In genomic region chr3:138198722-138199068, GRCm38 (mm10) we compare ENCODE assay signal across 13 mouse cellular contexts. TPM values are rescaled to one million over a fixed set of nuclear protein-coding genes. Genes with fewer than 3 reads are reported as not detected.
DNase-seq lines count a peak whose midpoint lies in the region; ATAC-seq and TF ChIP-seq lines count a peak whose summit lies in the region.
"Had no signal": no experiment of that assay in that cellular context is flagged by ENCODE, and none has a peak within 500 bp of the region (broad histone marks: within the 10 kb centered on the region; RNA-seq: fewer than 3 reads in every experiment).

No protein-coding gene starts in this region.

- no peak overlapping the region for H3K9ac ChIP-seq in heart, embryonic 12.5 days
- no peak overlapping the region for H3K9ac ChIP-seq in CH12.LX (ENCODE audit: insufficient read depth, low read depth)
- peak overlapping the region; percentile 9; the same call in 1 of the 2 replicates for H3K9ac ChIP-seq in limb, embryonic 14.5 days (ENCODE audit: low read depth, low read length, severe bottlenecking)

- 73% methylated on average over 7 of the region's 7 CpGs for WGBS in heart, embryonic 12.5 days
- WGBS in hindbrain, embryonic 10.5 days, result 80% methylated on average over 7 of the region's 7 CpGs
- WGBS in limb, embryonic 14.5 days, result 67% methylated on average over 7 of the region's 7 CpGs

- H3K27me3 ChIP-seq in heart, embryonic 12.5 days (replicated peaks), result no peaks in the 10 kb centered on the region
- peaks cover 2% of the 10 kb centered on the region for H3K27me3 ChIP-seq in CH12.LX (replicated peaks)
- no peaks in the 10 kb centered on the region for H3K27me3 ChIP-seq in hindbrain, embryonic 10.5 days (ENCODE audit: insufficient read depth, poor library complexity, severe bottlenecking)
- no peaks in the 10 kb centered on the region for H3K27me3 ChIP-seq in limb, embryonic 14.5 days (ENCODE audit: control insufficient read depth, insufficient read depth, low read length)

- in situ Hi-C loops in CH12.LX (cut with MboI; ENCODE audit: low pct_ligation_motif_present, low pct_unique_long_range_greater_than_20kb, low sequenced_read_pairs), result loop anchor here (10.0 kb wide), 1 partner anchor 236 kb away; no protein-coding TSS in a partner anchor

- no peak overlapping the region for H3K27ac ChIP-seq in heart, embryonic 12.5 days (ENCODE audit: poor library complexity, severe bottlenecking)
- no peak overlapping the region for H3K27ac ChIP-seq in CH12.LX (ENCODE audit: insufficient read depth, low read depth)
- peak overlapping the region; percentile 75; the same call in 1 of the 2 replicates for H3K27ac ChIP-seq in hindbrain, embryonic 10.5 days
- no peak overlapping the region for H3K27ac ChIP-seq in limb, embryonic 14.5 days (replicated peaks; ENCODE audit: low read depth, low read length)

- intact Hi-C loops in heart, postnatal 14 days (cut with DNase I), result loop anchor here (1.0 to 5.0 kb wide), 4 partner anchors 24 to 424 kb away; no protein-coding TSS in a partner anchor

- ATAC-seq in heart, embryonic 12.5 days (ENCODE audit: insufficient number of reproducible peaks, low FRiP score), result no peak
- ATAC-seq in limb, embryonic 14.5 days (ENCODE audit: low FRiP score, low read depth), result no peak

- no peaks in the 10 kb centered on the region for H3K79me2 ChIP-seq in CH12.LX (replicated peaks; ENCODE audit: control insufficient read depth, extremely low read depth, insufficient read depth, poor library complexity, severe bottlenecking)

- no peaks in the 10 kb centered on the region for H3K9me3 ChIP-seq in heart, embryonic 12.5 days (replicated peaks)
- no peaks in the 10 kb centered on the region for H3K9me3 ChIP-seq in CH12.LX (replicated peaks; ENCODE audit: low read length)
- H3K9me3 ChIP-seq in hindbrain, embryonic 10.5 days, result no peaks in the 10 kb centered on the region
- H3K9me3 ChIP-seq in limb, embryonic 14.5 days (ENCODE audit: control insufficient read depth, low read length), result no peaks in the 10 kb centered on the region

- no peaks in the 10 kb centered on the region for H3K4me1 ChIP-seq in heart, embryonic 12.5 days (replicated peaks)
- peaks cover 6 to 14% of the 10 kb centered on the region in 2 experiments for H3K4me1 ChIP-seq in CH12.LX (ENCODE audit: control insufficient read depth in 1 of 2, insufficient read depth in 2 of 2)
- no peaks in the 10 kb centered on the region for H3K4me1 ChIP-seq in hindbrain, embryonic 10.5 days (replicated peaks)
- no peaks in the 10 kb centered on the region for H3K4me1 ChIP-seq in limb, embryonic 14.5 days (ENCODE audit: control insufficient read depth, insufficient read depth, low read length)

- TF ChIP-seq POLR2A in CH12.LX (IDR thresholded peaks at IDR 0.05; ENCODE audit: low read depth, low read length), result no peak
- no peak for TF ChIP-seq POLR2A in limb, embryonic 14.5 days (IDR thresholded peaks at IDR 0.05; ENCODE audit: borderline replicate concordance, extremely low read depth, insufficient read depth, insufficient read length)

- no peak for TF ChIP-seq RAD21 in CH12.LX (IDR thresholded peaks at IDR 0.05; ENCODE audit: low read depth, low read length)

- no peaks in the 10 kb centered on the region for H3K36me3 ChIP-seq in heart, embryonic 12.5 days
- H3K36me3 ChIP-seq in CH12.LX (replicated peaks in 1 of 2; ENCODE audit: control insufficient read depth in 1 of 2, insufficient read depth in 1 of 2, low read length in 1 of 2), result no peaks in the 10 kb centered on the region
- H3K36me3 ChIP-seq in hindbrain, embryonic 10.5 days, result no peaks in the 10 kb centered on the region
- H3K36me3 ChIP-seq in limb, embryonic 14.5 days (ENCODE audit: control insufficient read depth, insufficient read depth, low read length), result no peaks in the 10 kb centered on the region

- no peak for DNase-seq in heart, postnatal 14 days
- no peak for DNase-seq in CH12.LX (ENCODE audit: extremely low read depth)
- no peak for DNase-seq in hindbrain, embryonic 10.5 days (ENCODE audit: low spot score)
- no peak for DNase-seq in limb, embryonic 14.5 days (ENCODE audit: low spot score)
- no peak for DNase-seq in urinary bladder, postnatal 4 days (ENCODE audit: low spot score in 2 of 2)
- no peak for DNase-seq in T-cell, adult 2 months (ENCODE audit: low spot score)
- DNase-seq in frontal cortex, postnatal 14 days (ENCODE audit: low spot score in 2 of 2), result no peak

- peak overlapping the region; percentile 54; the same call in 1 of the 2 replicates for H3K4me2 ChIP-seq in heart, embryonic 12.5 days
- peak overlapping the region; percentile 94 for H3K4me2 ChIP-seq in CH12.LX (ENCODE audit: insufficient read depth, low read depth, poor library complexity, severe bottlenecking)
- no peak overlapping the region for H3K4me2 ChIP-seq in limb, embryonic 14.5 days (replicated peaks; ENCODE audit: low read depth, low read length, severe bottlenecking)

- dilution Hi-C loops in CH12.LX (cut with MboI; ENCODE audit: extremely low pct_ligation_motif_present, extremely low pct_unique_long_range_greater_than_20kb, low sequenced_read_pairs), result no loop called here

- TF ChIP-seq EP300 in CH12.LX (IDR thresholded peaks at IDR 0.05; ENCODE audit: low read length), result no peak

- no peak overlapping the region for H3K4me3 ChIP-seq in heart, embryonic 12.5 days
- no peak overlapping the region for H3K4me3 ChIP-seq in CH12.LX (replicated peaks in 1 of 3; ENCODE audit: low read depth in 2 of 3, low read length in 2 of 3, poor library complexity in 1 of 3)
- H3K4me3 ChIP-seq in hindbrain, embryonic 10.5 days, result 0 out of 2 replicates have a peak overlapping the region, but pooled peaks have one; percentile 36
- no peak overlapping the region for H3K4me3 ChIP-seq in limb, embryonic 14.5 days (replicated peaks; ENCODE audit: low read length)
- H3K4me3 ChIP-seq: erythroblast, embryonic 14.5 days had no signal

- no peak for TF ChIP-seq CTCF in CH12.LX (conservative IDR thresholded peaks at IDR 0.05 in 1 of 2, IDR thresholded peaks at IDR 0.05 in 1 of 2; ENCODE audit: low read depth in 2 of 2, low read length in 2 of 2)

TF ChIP-seq in CH12.LX, 34 proteins besides CTCF, POLR2A, EP300 and RAD21:
- no peak for TF ChIP-seq ZC3H11A (IDR thresholded peaks at IDR 0.05; ENCODE audit: low read depth, low read length)
- TF ChIP-seq IRF4 (IDR thresholded peaks at IDR 0.05; ENCODE audit: low read depth, low read length), result no peak
- TF ChIP-seq MEF2A (IDR thresholded peaks at IDR 0.05; ENCODE audit: borderline replicate concordance, low read depth, low read length), result no peak
TF ChIP-seq in CH12.LX: peak in this region for 0.

RNA-seq across cellular contexts. Expression of gene 4930579F01Rik, which starts 5.1 kb away (rescaled TPM):
- polyA plus RNA-seq in heart, embryonic 12.5 days (2016; fragmentation: Nextera tagmentation; extraction: Ambion mirVana), result not detected in 2 replicates
- total RNA-seq in heart, postnatal 14 days (2021), result not detected
- not detected in 2 replicates for total RNA-seq in CH12.LX (2012; rRNA removed)
- not detected in 2 replicates for total RNA-seq in CH12.LX (2014; rRNA removed)
- polyA plus RNA-seq in CH12.LX (2012; ENCODE audit: insufficient read length, low read depth), result not detected in 2 replicates
- not detected in 2 replicates for polyA plus RNA-seq in hindbrain, embryonic 10.5 days (2016; fragmentation: Nextera tagmentation; extraction: Ambion mirVana)
- 0.04 TPM in 2 replicates for polyA plus RNA-seq in limb, embryonic 14.5 days (2012; rRNA removed)
- polyA plus RNA-seq in limb, embryonic 14.5 days (2014; fragmentation: Nextera tagmentation; extraction: Ambion mirVana), result 0.12 and 0.19 TPM in 2 replicates
- total RNA-seq: granulocyte monocyte progenitor cell, adult 5-6 weeks; left cerebral cortex, postnatal 4 days; MEL had no signal
- polyA plus RNA-seq: erythroblast, embryonic 14.5 days; small intestine, adult 2 months had no signal

RNA-seq across cellular contexts. Expression of gene Adh7, which starts 18.9 kb away (rescaled TPM):
- not detected in 2 replicates for polyA plus RNA-seq in heart, embryonic 12.5 days (2016; fragmentation: Nextera tagmentation; extraction: Ambion mirVana)
- under 1 TPM in 1 of 2 experiments, not detected in 1; 0.57 TPM for total RNA-seq in heart, postnatal 14 days (2021)
- total RNA-seq in CH12.LX (2012; rRNA removed), result not detected in 2 replicates
- not detected in 2 replicates for total RNA-seq in CH12.LX (2014; rRNA removed)
- not detected in 2 replicates for polyA plus RNA-seq in CH12.LX (2012; ENCODE audit: insufficient read length, low read depth)
- polyA plus RNA-seq in hindbrain, embryonic 10.5 days (2016; fragmentation: Nextera tagmentation; extraction: Ambion mirVana), result 0.07 and 0.36 TPM in 2 replicates
- polyA plus RNA-seq in limb, embryonic 14.5 days (2012; rRNA removed), result 0.64 and 0.77 TPM in 2 replicates
- polyA plus RNA-seq in limb, embryonic 14.5 days (2014; fragmentation: Nextera tagmentation; extraction: Ambion mirVana), result 1.9 TPM in 2 replicates
- total RNA-seq: granulocyte monocyte progenitor cell, adult 5-6 weeks; MEL had no signal
- polyA plus RNA-seq: erythroblast, embryonic 14.5 days had no signal

RNA-seq across cellular contexts. Expression of gene Mttp, which starts 53.9 kb away (rescaled TPM):
- polyA plus RNA-seq in heart, embryonic 12.5 days (2016; fragmentation: Nextera tagmentation; extraction: Ambion mirVana), result 8.4 and 9.0 TPM in 2 replicates
- 1 to 10 TPM; 5.8 to 6.9 TPM for total RNA-seq in heart, postnatal 14 days (2021)
- total RNA-seq in CH12.LX (2012; rRNA removed) (4.0 and 4.5 TPM in 2 replicates), CH12.LX (2014; rRNA removed) (6.2 and 6.3 TPM in 2 replicates)
- polyA plus RNA-seq in CH12.LX (2012; ENCODE audit: insufficient read length, low read depth), result 5.9 and 6.0 TPM in 2 replicates
- 9.2 and 9.9 TPM in 2 replicates for polyA plus RNA-seq in hindbrain, embryonic 10.5 days (2016; fragmentation: Nextera tagmentation; extraction: Ambion mirVana)
- 4.0 and 4.9 TPM in 2 replicates for polyA plus RNA-seq in limb, embryonic 14.5 days (2012; rRNA removed)
- 6.7 and 6.9 TPM in 2 replicates for polyA plus RNA-seq in limb, embryonic 14.5 days (2014; fragmentation: Nextera tagmentation; extraction: Ambion mirVana)

RNA-seq across cellular contexts. Expression of gene Trmt10a, which starts 55.4 kb away (rescaled TPM):
- polyA plus RNA-seq in heart, embryonic 12.5 days (2016; fragmentation: Nextera tagmentation; extraction: Ambion mirVana), result 12.8 and 14.5 TPM in 2 replicates
- 1 to 10 TPM; 1.6 to 3.4 TPM for total RNA-seq in heart, postnatal 14 days (2021)
- total RNA-seq in CH12.LX (2012; rRNA removed) (38.0 and 43.9 TPM in 2 replicates), CH12.LX (2014; rRNA removed) (31.6 and 33.1 TPM in 2 replicates)
- polyA plus RNA-seq in CH12.LX (2012; ENCODE audit: insufficient read length, low read depth), result 65.7 and 90.4 TPM in 2 replicates
- polyA plus RNA-seq in hindbrain, embryonic 10.5 days (2016; fragmentation: Nextera tagmentation; extraction: Ambion mirVana), result 12.5 and 15.1 TPM in 2 replicates
- 6.4 and 9.7 TPM in 2 replicates for polyA plus RNA-seq in limb, embryonic 14.5 days (2012; rRNA removed)
- polyA plus RNA-seq in limb, embryonic 14.5 days (2014; fragmentation: Nextera tagmentation; extraction: Ambion mirVana), result 11.3 and 12.8 TPM in 2 replicates
